12 mouse cellular contexts compared by ENCODE assay signal in the genomic region with DNA sequence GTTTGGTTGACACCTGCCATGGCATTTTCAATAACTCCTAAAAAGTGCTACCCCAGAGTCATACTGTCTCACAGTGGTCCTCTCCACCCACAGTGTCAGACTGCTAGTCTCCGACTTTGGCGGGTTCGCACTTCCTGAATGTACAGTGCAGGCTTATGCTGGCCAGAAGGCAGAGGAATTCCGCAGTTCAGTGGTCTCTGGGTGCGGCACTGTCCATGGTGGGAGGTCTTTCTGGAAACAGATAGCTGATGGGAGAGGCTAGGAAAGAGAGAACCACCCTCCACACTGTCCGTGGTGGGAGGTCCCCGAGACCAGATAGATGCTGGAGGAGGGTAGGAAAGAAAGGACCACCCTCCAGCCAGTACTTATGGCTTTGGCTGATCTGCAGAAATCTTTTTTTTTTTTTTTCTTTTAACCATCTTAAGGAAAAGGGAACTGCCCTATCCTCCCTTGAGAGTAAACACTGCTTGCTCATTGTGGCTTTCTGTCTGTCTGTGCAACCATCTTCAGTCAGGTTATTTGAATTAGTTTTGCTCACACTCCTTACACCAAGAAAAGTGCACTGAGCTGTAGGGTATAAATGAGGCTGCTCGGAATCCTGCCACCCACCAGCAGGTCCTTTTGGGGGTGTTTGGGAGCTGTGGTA.
DNase-seq lines count a peak whose midpoint lies in the region; ATAC-seq lines count a peak whose summit lies in the region.
"Had no signal": no experiment of that assay in that cellular context is flagged by ENCODE, and none has a peak within 500 bp of the region (broad histone marks: within the 10 kb centered on the region; RNA-seq: fewer than 3 reads in every experiment).

No protein-coding gene starts in this region.

- peaks cover 6% of the 10 kb centered on the region; the same call in 1 of the 2 replicates for H3K4me1 ChIP-seq in kidney, embryonic 16.5 days (ENCODE audit: insufficient read depth, low read length)

- H3K9me3 ChIP-seq in kidney, embryonic 16.5 days (ENCODE audit: low read length), result no peaks in the 10 kb centered on the region

- 0 out of 2 replicates have a peak overlapping the region, but pooled peaks have one; percentile 1 for H3K4me2 ChIP-seq in kidney, embryonic 16.5 days (replicated peaks; ENCODE audit: low read depth, low read length)
- H3K4me2 ChIP-seq: hindbrain, embryonic 14.5 days had no signal

- DNase-seq in kidney, postnatal 14 days, result no peak
- peak; percentile 19 for DNase-seq in ES-CJ7 (ENCODE audit: low read depth, low spot score)
- peak; percentile 21 for DNase-seq in embryo, embryonic 10.5 days (ENCODE audit: low spot score)
- DNase-seq in lung, postnatal 4 days, result peak; percentile 31 to 49
- DNase-seq in urinary bladder, postnatal 14 days (ENCODE audit: low spot score), result no peak
- no peak for DNase-seq in layer of hippocampus, postnatal 10 days (ENCODE audit: low spot score in 2 of 2)
- DNase-seq in gastrocnemius, postnatal 25 days, result no peak
- DNase-seq: cerebellum, adult 18-20 months had no signal

- no peaks in the 10 kb centered on the region for H3K27me3 ChIP-seq in kidney, embryonic 16.5 days (ENCODE audit: insufficient read depth, low read length)

- no peak overlapping the region for H3K4me3 ChIP-seq in kidney, embryonic 16.5 days (ENCODE audit: low read length)
- H3K4me3 ChIP-seq: erythroblast, embryonic 14.5 days had no signal

- H3K36me3 ChIP-seq in kidney, embryonic 16.5 days (ENCODE audit: insufficient read depth, low read length), result no peaks in the 10 kb centered on the region

- no peak overlapping the region for H3K9ac ChIP-seq in kidney, embryonic 16.5 days (replicated peaks; ENCODE audit: low read length)
- H3K9ac ChIP-seq: hindbrain, embryonic 14.5 days had no signal

- ATAC-seq in kidney, embryonic 16.5 days (ENCODE audit: low FRiP score, low TSS enrichment), result peak; percentile 76

- 31% methylated on average over 8 of the region's 8 CpGs for WGBS in kidney, embryonic 16.5 days

- H3K27ac ChIP-seq in kidney, embryonic 16.5 days (ENCODE audit: low read length), result peak overlapping the region; percentile 3; the same call in 1 of the 2 replicates
- H3K27ac ChIP-seq: hindbrain, embryonic 14.5 days; macrophage had no signal

Comparison
In these comparisons a context has a peak if more than half of its experiments do, and no peak if none do; other contexts are left out.
1. DNase-seq: peak in ES-CJ7 (single experiment), embryo, embryonic 10.5 days (single experiment) and lung, postnatal 4 days (2 of 2); none in kidney, postnatal 14 days (single experiment), urinary bladder, postnatal 14 days (single experiment), layer of hippocampus, postnatal 10 days (0 of 2) and gastrocnemius, postnatal 25 days (single experiment).